ENCODE assay signal across 1 mouse cellular context in the genomic region with DNA sequence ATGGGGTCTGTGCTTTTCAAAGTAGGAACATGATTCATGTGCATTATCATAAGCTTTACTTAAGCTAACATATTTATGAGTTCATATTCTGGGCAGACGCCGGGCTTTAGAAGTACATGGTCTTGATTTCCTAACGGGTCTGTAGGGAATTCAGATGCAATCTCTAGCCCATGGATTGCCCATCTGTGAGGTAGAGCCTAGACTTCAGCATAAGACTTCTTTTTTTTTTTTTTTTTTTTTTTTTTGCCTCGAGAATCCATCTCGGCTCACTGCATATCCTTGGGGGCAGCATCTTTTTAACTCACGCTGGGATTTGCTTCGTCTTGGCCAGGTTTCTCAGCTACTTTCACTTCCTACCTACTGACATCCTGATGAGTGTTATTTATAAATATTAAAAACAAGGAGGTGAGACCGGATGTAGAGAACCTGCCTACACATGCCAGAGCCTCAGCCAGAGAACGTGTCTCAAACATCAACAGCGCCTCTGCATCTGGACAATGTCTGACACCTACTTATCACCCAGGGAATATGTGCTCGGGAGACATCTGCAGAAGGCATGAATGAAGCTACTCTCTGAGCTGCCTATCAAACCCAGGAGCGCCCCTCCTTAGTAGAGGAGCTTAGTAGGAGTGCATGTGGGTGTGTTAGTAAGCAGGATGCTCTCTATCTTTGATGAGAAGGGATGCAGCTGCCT.
A peak's percentile ranks its signal among the peaks of the same experiment; 100 is the strongest.
TF ChIP-seq lines count a peak whose summit lies in the region.

No protein-coding gene starts in this region.

TF ChIP-seq in CH12.LX, 34 proteins besides CTCF, POLR2A, EP300 and RAD21 (continued from another document):
- peak; percentile 92 for TF ChIP-seq MEF2A (IDR thresholded peaks at IDR 0.05; ENCODE audit: borderline replicate concordance, low read depth, low read length)
- TF ChIP-seq MAZ (IDR thresholded peaks at IDR 0.05; ENCODE audit: low read depth, low read length) = no peak
- TF ChIP-seq CHD2 (IDR thresholded peaks at IDR 0.05; ENCODE audit: low read length) = peak; percentile 33; the same call in 1 of the 2 replicates
- peak; percentile 56; the same call in 1 of the 2 replicates for TF ChIP-seq ETS1 (conservative IDR thresholded peaks at IDR 0.05; ENCODE audit: low read depth, low read length)
- no peak for TF ChIP-seq PAX5 (IDR thresholded peaks at IDR 0.05; ENCODE audit: low read length)
- no peak for TF ChIP-seq JUN (IDR thresholded peaks at IDR 0.05; ENCODE audit: insufficient read depth, low read depth, low read length)
- peak; percentile 67; the same call in 1 of the 2 replicates for TF ChIP-seq MXI1 (IDR thresholded peaks at IDR 0.05; ENCODE audit: low read depth, low read length)
- TF ChIP-seq GABPA (IDR thresholded peaks at IDR 0.05; ENCODE audit: insufficient replicate concordance, low read depth, low read length) = no peak
- peak; percentile 94 for TF ChIP-seq ZNF384 (IDR thresholded peaks at IDR 0.05; ENCODE audit: low read depth, low read length)
- TF ChIP-seq MYC (IDR thresholded peaks at IDR 0.05; ENCODE audit: low read depth, low read length) = peak; percentile 74; the same call in 1 of the 2 replicates
- TF ChIP-seq NELFE (IDR thresholded peaks at IDR 0.05; ENCODE audit: low read depth, low read length) = no peak
- TF ChIP-seq SMC3 (IDR thresholded peaks at IDR 0.05; ENCODE audit: low read depth, low read length) = peak; percentile 21
- TF ChIP-seq MAFK (IDR thresholded peaks at IDR 0.05; ENCODE audit: insufficient replicate concordance, low read length) = no peak
- peak; percentile 96; the same call in 1 of the 2 replicates for TF ChIP-seq CHD1 (IDR thresholded peaks at IDR 0.05; ENCODE audit: low read depth, low read length)
- TF ChIP-seq KAT2A (IDR thresholded peaks at IDR 0.05; ENCODE audit: insufficient replicate concordance, low read length) = no peak
